Mouse (Mus musculus): Measurements from ENCODE around the gene Zfp467. TPM values are rescaled to one million over a fixed set of nuclear protein-coding genes. Genes with fewer than 3 reads are reported as not detected.
A peak's percentile ranks its signal among the peaks of the same experiment; 100 is the strongest.

Zfp467 gene
- total and polyA plus RNA-seq, 2 experiments from 2014 or later, result 28.0 to 44.6 TPM

- Histone ChIP-seq H3K4me1 (ENCODE audit: insufficient read depth, low read length) (peaks cover 10% of the 10 kb centered on the region), H3K4me2 (ENCODE audit: low read depth, low read length, poor library complexity, severe bottlenecking) (peak overlapping the region; percentile 71), H3K4me3 (ENCODE audit: low read depth, low read length) (peak overlapping the region; percentile 74), H3K9ac (replicated peaks; ENCODE audit: low read length, poor library complexity, severe bottlenecking) (peak overlapping the region; percentile 86; the same call in 1 of the 2 replicates), H3K36me3 (ENCODE audit: insufficient read depth, low read length) (no peaks in the 10 kb centered on the region; the same call in 1 of the 2 replicates), H3K9me3 (ENCODE audit: low read length) (no peaks in the 10 kb centered on the region), H3K27ac (ENCODE audit: low read depth, low read length) (no peak overlapping the region), H3K27me3 (ENCODE audit: insufficient read depth, low read length) (no peaks in the 10 kb centered on the region)
- ATAC-seq (ENCODE audit: low FRiP score) (no peak), DNase-seq (ENCODE audit: low spot score) (no peak)
- WGBS, result 91% methylated on average over 1 of the region's 1 CpGs
- no peak for TF ChIP-seq CTCF (IDR thresholded peaks at IDR 0.05)
Observed at GRCm38 (mm10) chr6:48396686-48397085, 48.9 kb downstream of the Zfp467 start.

GRCm38 (mm10) chr6:48396008-48396595 is 49.5 kb downstream of the Zfp467 start:
- Histone ChIP-seq H3K9ac (replicated peaks; ENCODE audit: low read length, poor library complexity, severe bottlenecking) (peak overlapping the region; percentile 86), H3K4me1 (ENCODE audit: insufficient read depth, low read length) (peaks cover 10% of the 10 kb centered on the region), H3K27me3 (ENCODE audit: insufficient read depth, low read length) (no peaks in the 10 kb centered on the region), H3K9me3 (ENCODE audit: low read length) (no peaks in the 10 kb centered on the region), H3K4me3 (ENCODE audit: low read depth, low read length) (peak overlapping the region; percentile 74), H3K36me3 (ENCODE audit: insufficient read depth, low read length) (no peaks in the 10 kb centered on the region; the same call in 1 of the 2 replicates), H3K4me2 (ENCODE audit: low read depth, low read length, poor library complexity, severe bottlenecking) (peak overlapping the region; percentile 71), H3K27ac (ENCODE audit: low read depth, low read length) (peak overlapping the region; percentile 88)
- ATAC-seq (ENCODE audit: low FRiP score) (no peak), DNase-seq (ENCODE audit: low spot score) (no peak)
- no peak for TF ChIP-seq CTCF (IDR thresholded peaks at IDR 0.05)
- WGBS, result 30% methylated on average over 15 of the region's 15 CpGs

GRCm38 (mm10) chr6:48395105-48396007 is 50.3 kb downstream of the Zfp467 start, which contains the start of gene Krba1:
Krba1 (plus strand) TSS chr6:48395586.
- H3K9ac ChIP-seq (replicated peaks; ENCODE audit: low read length, poor library complexity, severe bottlenecking), result peak within 1 kb of the TSS; percentile 86
- no peaks in the 10 kb centered on the region for H3K9me3 ChIP-seq (ENCODE audit: low read length)
- no peaks in the 10 kb centered on the region; the same call in 1 of the 2 replicates for H3K36me3 ChIP-seq (ENCODE audit: insufficient read depth, low read length)
- H3K4me2 ChIP-seq (ENCODE audit: low read depth, low read length, poor library complexity, severe bottlenecking), result peak within 1 kb of the TSS; percentile 71
- no peaks in the 10 kb centered on the region for H3K27me3 ChIP-seq (ENCODE audit: insufficient read depth, low read length)
- peak; percentile 95 for DNase-seq (ENCODE audit: low spot score)
- WGBS, result 1% methylated on average over 57 of the region's 65 CpGs
- peak; percentile 98 for ATAC-seq (ENCODE audit: low FRiP score)
- H3K4me1 ChIP-seq (ENCODE audit: insufficient read depth, low read length), result peaks cover 10% of the 10 kb centered on the region
- peak; percentile 18; the same call in 1 of the 2 replicates for TF ChIP-seq CTCF (IDR thresholded peaks at IDR 0.05)
- peak within 1 kb of the TSS; percentile 74 for H3K4me3 ChIP-seq (ENCODE audit: low read depth, low read length)
- peak within 1 kb of the TSS; percentile 88 for H3K27ac ChIP-seq (ENCODE audit: low read depth, low read length)

DNA sequence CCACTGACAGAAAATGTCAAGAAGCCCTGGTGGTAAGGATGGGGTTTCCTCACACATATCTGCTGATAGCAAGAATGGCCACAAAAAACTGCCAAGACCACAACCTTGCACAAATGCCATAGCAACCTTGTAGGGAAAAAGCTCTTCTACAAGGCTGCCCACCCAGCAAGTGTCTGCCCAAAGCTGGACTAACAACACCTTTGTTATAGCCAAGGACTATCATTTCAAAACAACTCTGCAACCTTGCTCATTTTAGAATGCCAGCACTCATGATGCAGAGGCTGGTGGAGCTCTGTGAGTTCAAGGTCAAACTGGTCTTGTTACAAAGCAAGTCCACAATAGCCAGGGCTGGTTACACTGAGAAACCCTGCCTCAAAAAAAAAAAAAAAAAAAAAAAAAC is 51.8 kb downstream of the Zfp467 start:
- Histone ChIP-seq H3K4me3 (ENCODE audit: low read depth, low read length) (no peak overlapping the region), H3K36me3 (ENCODE audit: insufficient read depth, low read length) (no peaks in the 10 kb centered on the region), H3K9ac (replicated peaks; ENCODE audit: low read length, poor library complexity, severe bottlenecking) (no peak overlapping the region), H3K4me1 (ENCODE audit: insufficient read depth, low read length) (peaks cover 10% of the 10 kb centered on the region), H3K27ac (ENCODE audit: low read depth, low read length) (no peak overlapping the region), H3K4me2 (ENCODE audit: low read depth, low read length, poor library complexity, severe bottlenecking) (no peak overlapping the region), H3K27me3 (ENCODE audit: insufficient read depth, low read length) (no peaks in the 10 kb centered on the region), H3K9me3 (ENCODE audit: low read length) (no peaks in the 10 kb centered on the region)
- no peak for TF ChIP-seq CTCF (IDR thresholded peaks at IDR 0.05)
- DNase-seq (ENCODE audit: low spot score) (no peak), ATAC-seq (ENCODE audit: low FRiP score) (no peak)

GRCm38 (mm10) chr6:48388221-48388620 is 57.4 kb downstream of the Zfp467 start:
- H3K9ac ChIP-seq (replicated peaks; ENCODE audit: low read length, poor library complexity, severe bottlenecking), result no peak overlapping the region
- H3K9me3 ChIP-seq (ENCODE audit: low read length), result no peaks in the 10 kb centered on the region
- ATAC-seq (ENCODE audit: low FRiP score) (no peak), DNase-seq (ENCODE audit: low spot score) (no peak)
- H3K4me1 ChIP-seq (ENCODE audit: insufficient read depth, low read length), result no peaks in the 10 kb centered on the region
- no peak for TF ChIP-seq CTCF (IDR thresholded peaks at IDR 0.05)
- no peak overlapping the region for H3K4me2 ChIP-seq (ENCODE audit: low read depth, low read length, poor library complexity, severe bottlenecking)
- WGBS, result 73% methylated on average over 3 of the region's 3 CpGs
- H3K27ac ChIP-seq (ENCODE audit: low read depth, low read length), result no peak overlapping the region
- no peaks in the 10 kb centered on the region for H3K36me3 ChIP-seq (ENCODE audit: insufficient read depth, low read length)
- no peaks in the 10 kb centered on the region for H3K27me3 ChIP-seq (ENCODE audit: insufficient read depth, low read length)
- no peak overlapping the region for H3K4me3 ChIP-seq (ENCODE audit: low read depth, low read length)

Small RNAs within 50 kb of the gene (microRNA-seq; reads per million reads assigned to microRNA genes)
- gene Gm24325 (ENCODE audit: borderline number of aligned reads), result not detected

Other genes starting within 250 kb of the Zfp467 start
- 44.0 and 44.8 TPM in 2 replicates for gene Krba1, start 50.2 kb downstream of the Zfp467 start, total RNA-seq (2014; rRNA removed)
- gene Krba1, start 50.2 kb downstream of the Zfp467 start, polyA plus RNA-seq (2015; fragmentation: Nextera tagmentation; extraction: Ambion mirVana), result 20.8 and 20.9 TPM in 2 replicates
- 4.6 and 7.3 TPM in 2 replicates for gene Sspo, start 2.4 kb upstream of the Zfp467 start, total RNA-seq (2014; rRNA removed)
- 0.67 and 1.2 TPM in 2 replicates for gene Sspo, start 2.4 kb upstream of the Zfp467 start, polyA plus RNA-seq (2015; fragmentation: Nextera tagmentation; extraction: Ambion mirVana)
- 398 and 447 TPM in 2 replicates for gene Atp6v0e2, start 91.8 kb upstream of the Zfp467 start, total RNA-seq (2014; rRNA removed)
- gene Atp6v0e2, start 91.8 kb upstream of the Zfp467 start, polyA plus RNA-seq (2015; fragmentation: Nextera tagmentation; extraction: Ambion mirVana), result 497 and 556 TPM in 2 replicates
- 29.4 and 82.4 TPM in 2 replicates for gene Lrrc61, start 109.0 kb upstream of the Zfp467 start, total RNA-seq (2014; rRNA removed)
- gene Lrrc61, start 109.0 kb upstream of the Zfp467 start, polyA plus RNA-seq (2015; fragmentation: Nextera tagmentation; extraction: Ambion mirVana), result 21.4 and 23.3 TPM in 2 replicates
- 4.6 and 6.6 TPM in 2 replicates for gene Rarres2, start 127.0 kb upstream of the Zfp467 start, total RNA-seq (2014; rRNA removed)
- gene Rarres2, start 127.0 kb upstream of the Zfp467 start, polyA plus RNA-seq (2015; fragmentation: Nextera tagmentation; extraction: Ambion mirVana), result 7.4 and 10.6 TPM in 2 replicates
- not detected in 2 replicates for gene Gm45021, start 143.8 kb upstream of the Zfp467 start, total RNA-seq (2014; rRNA removed)
- not detected in 2 replicates for gene Gm45021, start 143.8 kb upstream of the Zfp467 start, polyA plus RNA-seq (2015; fragmentation: Nextera tagmentation; extraction: Ambion mirVana)
- gene Repin1, start 148.1 kb upstream of the Zfp467 start, total RNA-seq (2014; rRNA removed), result 76.5 and 91.5 TPM in 2 replicates
- gene Repin1, start 148.1 kb upstream of the Zfp467 start, polyA plus RNA-seq (2015; fragmentation: Nextera tagmentation; extraction: Ambion mirVana), result 41.2 and 42.8 TPM in 2 replicates
- gene Gm44965, start 148.1 kb upstream of the Zfp467 start, total RNA-seq (2014; rRNA removed), result not detected in 2 replicates
- 0.75 and 1.7 TPM in 2 replicates for gene Gm44965, start 148.1 kb upstream of the Zfp467 start, polyA plus RNA-seq (2015; fragmentation: Nextera tagmentation; extraction: Ambion mirVana)
- 8.6 and 9.5 TPM in 2 replicates for gene Zfp775, start 156.2 kb upstream of the Zfp467 start, total RNA-seq (2014; rRNA removed)
- gene Zfp775, start 156.2 kb upstream of the Zfp467 start, polyA plus RNA-seq (2015; fragmentation: Nextera tagmentation; extraction: Ambion mirVana), result 8.6 and 9.5 TPM in 2 replicates
- 51.7 and 57.1 TPM in 2 replicates for gene AI854703, start 180.9 kb upstream of the Zfp467 start, total RNA-seq (2014; rRNA removed)
- gene AI854703, start 180.9 kb upstream of the Zfp467 start, polyA plus RNA-seq (2015; fragmentation: Nextera tagmentation; extraction: Ambion mirVana), result 28.5 and 30.2 TPM in 2 replicates
- 0.60 and 0.76 TPM in 2 replicates for gene Gimap8, start 201.4 kb upstream of the Zfp467 start, total RNA-seq (2014; rRNA removed)
- 0.45 and 0.53 TPM in 2 replicates for gene Gimap8, start 201.4 kb upstream of the Zfp467 start, polyA plus RNA-seq (2015; fragmentation: Nextera tagmentation; extraction: Ambion mirVana)
- gene Gimap9, start 230.3 kb upstream of the Zfp467 start, total RNA-seq (2014; rRNA removed), result 0.55 and 0.71 TPM in 2 replicates
- gene Gimap9, start 230.3 kb upstream of the Zfp467 start, polyA plus RNA-seq (2015; fragmentation: Nextera tagmentation; extraction: Ambion mirVana), result 1.1 TPM in 2 replicates
- 0.66 and 0.77 TPM in 2 replicates for gene Gimap4, start 238.7 kb upstream of the Zfp467 start, total RNA-seq (2014; rRNA removed)
- 0.25 and 0.48 TPM in 2 replicates for gene Gimap4, start 238.7 kb upstream of the Zfp467 start, polyA plus RNA-seq (2015; fragmentation: Nextera tagmentation; extraction: Ambion mirVana)